Mouse (Mus musculus) layer of hippocampus, adult 9-10 months (tissue): ENCODE data around the gene Timm44.
"Not testable (repeated sequence)": the region's sequence is repeated elsewhere in the genome, so short reads cannot be mapped to it uniquely, and the experiment has no call there.

Experiments
- DNase-seq: peaks from one replicate; pipeline ENCODE4 v3.0.0; 2022; ENCODE audit warnings: low spot score

Gene Timm44

GRCm38 (mm10) chr8:4263105-4263791 lies 12.5 kb downstream of the Timm44 start:
- DNase-seq, result no peak

GRCm38 (mm10) chr8:4259805-4260170 lies 15.9 kb downstream of the Timm44 start:
- no peak for DNase-seq

- no peak for DNase-seq
These were observed 16.4 kb downstream of the Timm44 start, which contains the start of gene Ctxn1 for GRCm38 (mm10) chr8:4259125-4259804. Gene Ctxn1 (minus strand): TSS chr8:4259274.

GRCm38 (mm10) chr8:4258678-4259077 lies 17.0 kb downstream of the Timm44 start:
- DNase-seq, result no peak

GRCm38 (mm10) chr8:4258233-4258632 lies 17.5 kb downstream of the Timm44 start:
- no peak for DNase-seq

GRCm38 (mm10) chr8:4257350-4257749 lies 18.4 kb downstream of the Timm44 start:
- DNase-seq, result no peak

- DNase-seq, result no peak
These were observed 18.8 kb downstream of the Timm44 start for GRCm38 (mm10) chr8:4256911-4257310.

- DNase-seq, result not testable (repeated sequence)
These were observed 20.2 kb downstream of the Timm44 start for GRCm38 (mm10) chr8:4255471-4255870.

GRCm38 (mm10) chr8:4254001-4254400 lies 21.7 kb downstream of the Timm44 start:
- DNase-seq, result peak; percentile 66

- DNase-seq, result peak; percentile 85
These were observed 22.5 kb downstream of the Timm44 start, which contains the start of gene Snapc2 for GRCm38 (mm10) chr8:4252934-4253841. Gene Snapc2 (plus strand): TSS chr8:4253080.

- DNase-seq, result no peak
These were observed 23.5 kb downstream of the Timm44 start for GRCm38 (mm10) chr8:4252116-4252760.

- DNase-seq, result peak; percentile 69
These were observed 25.3 kb downstream of the Timm44 start for GRCm38 (mm10) chr8:4250306-4250970.

- no peak for DNase-seq
These were observed 26.5 kb downstream of the Timm44 start for GRCm38 (mm10) chr8:4249213-4249612.

- DNase-seq, result no peak
These were observed 27.7 kb downstream of the Timm44 start, which contains the start of gene Tgfbr3l for GRCm38 (mm10) chr8:4247951-4248540. Gene Tgfbr3l (plus strand): TSS chr8:4248214.

GRCm38 (mm10) chr8:4247241-4247640 lies 28.5 kb downstream of the Timm44 start:
- no peak for DNase-seq

- DNase-seq, result no peak
These were observed 30.0 kb downstream of the Timm44 start for GRCm38 (mm10) chr8:4245737-4246136.

GRCm38 (mm10) chr8:4245061-4245460 lies 30.7 kb downstream of the Timm44 start:
- no peak for DNase-seq

- DNase-seq, result no peak
These were observed 36.4 kb downstream of the Timm44 start for GRCm38 (mm10) chr8:4239193-4239890.

- peak; percentile 99 for DNase-seq
These were observed 37.1 kb downstream of the Timm44 start, which contains the start of the genes Map2k7 and Gm49320 for GRCm38 (mm10) chr8:4238434-4239192. Gene Map2k7 (plus strand): TSS chr8:4238740. Gene Gm49320 (plus strand): TSS chr8:4238865.
